17 mouse cellular contexts compared by ENCODE assay signal in genomic region chr6:17278366-17278765, GRCm38 (mm10). TPM values are rescaled to one million over a fixed set of nuclear protein-coding genes. Genes with fewer than 3 reads are reported as not detected.
DNase-seq lines count a peak whose midpoint lies in the region.
"Had no signal": no experiment of that assay in that cellular context is flagged by ENCODE, and none has a peak within 500 bp of the region (broad histone marks: within the 10 kb centered on the region; RNA-seq: fewer than 3 reads in every experiment).

No protein-coding gene starts in this region.

- peak; percentile 48 for DNase-seq in adrenal gland, postnatal 10 days
- no peak for DNase-seq in adrenal gland, postnatal 4 days (ENCODE audit: low spot score in 2 of 2)
- DNase-seq in adipocyte (ENCODE audit: low spot score), result peak; percentile 96
- peak; percentile 37 for DNase-seq in adrenal gland, postnatal 14 days
- peak; percentile 13 for DNase-seq in skeletal muscle tissue, adult 2 months (ENCODE audit: low read depth, low spot score)
- no peak for DNase-seq in cerebellum, adult 11-12 months
- DNase-seq: cerebellum, adult 2 months; cerebellum, adult 9-11 months; cerebellum, postnatal 25 days; gastrocnemius, postnatal 10 days; gastrocnemius, postnatal 36 days; heart, adult 18-20 months; heart, postnatal 10 days; heart, postnatal 36 days; kidney, adult 11 months had no signal

RNA-seq across cellular contexts. Expression of gene Cav2, which starts 2.6 kb away (rescaled TPM):
- total RNA-seq in adrenal gland, postnatal 10 days (2021), result 10 to 100 TPM; 53.3 to 63.3 TPM
- total RNA-seq in adrenal gland, postnatal 4 days (2021), result 10 to 100 TPM; 21.0 to 24.1 TPM
- 55.3 and 61.5 TPM in 2 replicates for total RNA-seq in adrenal gland, postnatal 14 days (2021)
- total RNA-seq: MEL had no signal

RNA-seq across cellular contexts. Expression of gene Cav1, which starts 27.8 kb away (rescaled TPM):
- 100 to 1,000 TPM; 503 to 507 TPM for total RNA-seq in adrenal gland, postnatal 10 days (2021)
- total RNA-seq in adrenal gland, postnatal 4 days (2021), result 100 to 1,000 TPM; 172 to 175 TPM
- total RNA-seq in adrenal gland, postnatal 14 days (2021), result 381 and 383 TPM in 2 replicates
- total RNA-seq: common myeloid progenitor, adult 5-6 weeks; MEL had no signal

Comparison
In these comparisons a context has a peak if more than half of its experiments do, and no peak if none do; other contexts are left out.
1. DNase-seq: peak in adrenal gland, postnatal 10 days (single experiment), adipocyte (single experiment), adrenal gland, postnatal 14 days (single experiment) and skeletal muscle tissue, adult 2 months (single experiment); none in adrenal gland, postnatal 4 days (0 of 2) and cerebellum, adult 11-12 months (single experiment).